Mouse (Mus musculus) kidney, embryonic 15.5 days (tissue): ENCODE results near the gene Tgfbr3. TPM values are rescaled to one million over a fixed set of nuclear protein-coding genes. Genes with fewer than 3 reads are reported as not detected.
A peak's percentile ranks its signal among the peaks of the same experiment; 100 is the strongest.

Experiments
- ATAC-seq: fragments of 200-750 bp; cut with Nextera tagmentation; replicated peaks from 2 replicates; pipeline ENCODE4 v1.8.0; 2017; ENCODE audit warnings: moderate TSS enrichment; ENCODE audit not compliant: low FRiP score
- H3K27ac ChIP-seq: fragments of 300-500 bp; sonication (generic); 2 replicates; pipeline ENCODE4 v1.5.1; 2015; ENCODE audit warnings: mild to moderate bottlenecking, inconsistent platforms
- H3K27me3 ChIP-seq: fragments of 300-500 bp; sonication (generic); 2 replicates; pipeline ENCODE4 v1.6.1; 2015; ENCODE audit warnings: inconsistent platforms
- H3K36me3 ChIP-seq: fragments of 300-500 bp; sonication (generic); 2 replicates; pipeline ENCODE4 v1.6.1; 2015; ENCODE audit warnings: inconsistent platforms
- H3K4me1 ChIP-seq: fragments of 300-500 bp; sonication (generic); 2 replicates; pipeline ENCODE4 v1.6.1; 2015; ENCODE audit warnings: inconsistent platforms
- H3K4me2 ChIP-seq: fragments of 300-500 bp; sonication (generic); 2 replicates; pipeline ENCODE4 v1.6.1; 2015; ENCODE audit warnings: moderate library complexity, mild to moderate bottlenecking, inconsistent platforms
- H3K4me3 ChIP-seq: fragments of 300-500 bp; sonication (generic); replicated peaks from 2 replicates; pipeline ENCODE4 v1.5.1; 2015; ENCODE audit warnings: mild to moderate bottlenecking, inconsistent platforms
- H3K9ac ChIP-seq: fragments of 300-500 bp; sonication (generic); 2 replicates; pipeline ENCODE4 v1.6.1; 2015; ENCODE audit warnings: mild to moderate bottlenecking, inconsistent platforms
- H3K9me3 ChIP-seq: fragments of 300-500 bp; sonication (generic); replicated peaks from 2 replicates; pipeline ENCODE4 v1.6.1; 2016; ENCODE audit warnings: inconsistent platforms
- WGBS: fragments of 180-500 bp; shearing (Covaris S2); methylation state at CpG from one replicate; pipeline ENCODE4 v1.1.7; 2015; ENCODE audit warnings: mixed read lengths; 5-methylcytosine and 5-hydroxymethylcytosine counted together
- polyA plus RNA-seq: library from polyadenylated mRNA; unstranded; fragments of >200 nt; fragmentation: Nextera tagmentation; extraction: Ambion mirVana; gene quantifications from 2 replicates; pipeline ENCODE4 v1.2.1, GENCODE M21; 2015

Gene Tgfbr3
- polyA plus RNA-seq, 1 experiment from 2014 or later = 19.8 TPM

- H3K9ac ChIP-seq = no peak overlapping the region
- H3K27ac ChIP-seq = no peak overlapping the region
- H3K4me3 ChIP-seq = no peak overlapping the region
- no peaks in the 10 kb centered on the region for H3K9me3 ChIP-seq
- H3K4me1 ChIP-seq = peaks cover 13% of the 10 kb centered on the region
- WGBS = 76% methylated on average over 2 of the region's 2 CpGs
- H3K27me3 ChIP-seq = no peaks in the 10 kb centered on the region
- no peak for ATAC-seq
- H3K4me2 ChIP-seq = no peak overlapping the region
- H3K36me3 ChIP-seq = no peaks in the 10 kb centered on the region
Observed at GRCm38 (mm10) chr5:107177248-107177647, 112.2 kb downstream of the Tgfbr3 start.

- no peak for ATAC-seq
- Histone ChIP-seq H3K4me2 (no peak overlapping the region), H3K4me3 (no peak overlapping the region), H3K9me3 (no peaks in the 10 kb centered on the region), H3K27ac (no peak overlapping the region), H3K36me3 (no peaks in the 10 kb centered on the region), H3K9ac (no peak overlapping the region), H3K4me1 (peaks cover 13% of the 10 kb centered on the region), H3K27me3 (no peaks in the 10 kb centered on the region)
- 47% methylated on average over 4 of the region's 4 CpGs for WGBS
Observed at GRCm38 (mm10) chr5:107176796-107177195, 112.6 kb downstream of the Tgfbr3 start.

GRCm38 (mm10) chr5:107176196-107176595 is 113.2 kb downstream of the Tgfbr3 start:
- Histone ChIP-seq H3K4me2 (no peak overlapping the region), H3K36me3 (no peaks in the 10 kb centered on the region), H3K9me3 (no peaks in the 10 kb centered on the region), H3K4me1 (peaks cover 13% of the 10 kb centered on the region), H3K27me3 (no peaks in the 10 kb centered on the region), H3K4me3 (no peak overlapping the region), H3K9ac (no peak overlapping the region), H3K27ac (no peak overlapping the region)
- ATAC-seq = no peak
- WGBS = 83% methylated on average over 4 of the region's 4 CpGs

GRCm38 (mm10) chr5:107174188-107174587 is 115.2 kb downstream of the Tgfbr3 start:
- Histone ChIP-seq H3K27me3 (no peaks in the 10 kb centered on the region), H3K4me1 (peaks cover 13% of the 10 kb centered on the region), H3K4me3 (no peak overlapping the region), H3K36me3 (no peaks in the 10 kb centered on the region), H3K9me3 (no peaks in the 10 kb centered on the region), H3K9ac (no peak overlapping the region), H3K27ac (no peak overlapping the region), H3K4me2 (no peak overlapping the region)
- no peak for ATAC-seq

- no peak for ATAC-seq
- Histone ChIP-seq H3K27me3 (no peaks in the 10 kb centered on the region), H3K9ac (no peak overlapping the region), H3K9me3 (no peaks in the 10 kb centered on the region), H3K27ac (no peak overlapping the region), H3K36me3 (no peaks in the 10 kb centered on the region), H3K4me1 (peaks cover 16% of the 10 kb centered on the region), H3K4me2 (no peak overlapping the region), H3K4me3 (no peak overlapping the region)
- WGBS = 76% methylated on average over 2 of the region's 2 CpGs
Observed at GRCm38 (mm10) chr5:107173483-107173882, 115.9 kb downstream of the Tgfbr3 start.

GRCm38 (mm10) chr5:107171861-107172260 is 117.6 kb downstream of the Tgfbr3 start:
- no peaks in the 10 kb centered on the region for H3K36me3 ChIP-seq
- no peak overlapping the region for H3K9ac ChIP-seq
- H3K27ac ChIP-seq = no peak overlapping the region
- no peak overlapping the region for H3K4me2 ChIP-seq
- peaks cover 21% of the 10 kb centered on the region for H3K4me1 ChIP-seq
- no peak for ATAC-seq
- H3K9me3 ChIP-seq = no peaks in the 10 kb centered on the region
- no peaks in the 10 kb centered on the region for H3K27me3 ChIP-seq
- WGBS = 78% methylated on average over 7 of the region's 7 CpGs
- H3K4me3 ChIP-seq = no peak overlapping the region

GRCm38 (mm10) chr5:107169796-107170195 is 119.6 kb downstream of the Tgfbr3 start:
- H3K27ac ChIP-seq = no peak overlapping the region
- 87% methylated on average over 5 of the region's 5 CpGs for WGBS
- no peaks in the 10 kb centered on the region for H3K36me3 ChIP-seq
- no peak for ATAC-seq
- no peaks in the 10 kb centered on the region for H3K27me3 ChIP-seq
- H3K9me3 ChIP-seq = no peaks in the 10 kb centered on the region
- no peak overlapping the region for H3K4me3 ChIP-seq
- H3K4me1 ChIP-seq = peaks cover 32% of the 10 kb centered on the region
- no peak overlapping the region for H3K9ac ChIP-seq
- H3K4me2 ChIP-seq = no peak overlapping the region

- Histone ChIP-seq H3K27ac (peak overlapping the region; percentile 84), H3K9me3 (no peaks in the 10 kb centered on the region), H3K4me2 (peak overlapping the region; percentile 47), H3K9ac (no peak overlapping the region), H3K36me3 (no peaks in the 10 kb centered on the region), H3K4me1 (peaks cover 36% of the 10 kb centered on the region), H3K27me3 (no peaks in the 10 kb centered on the region), H3K4me3 (no peak overlapping the region)
- peak; percentile 88 for ATAC-seq
- WGBS = 34% methylated on average over 8 of the region's 8 CpGs
Observed at GRCm38 (mm10) chr5:107167872-107168300, 121.5 kb downstream of the Tgfbr3 start.

GRCm38 (mm10) chr5:107167373-107167772 is 122.1 kb downstream of the Tgfbr3 start:
- H3K4me3 ChIP-seq = peak overlapping the region; percentile 8; the same call in 1 of the 2 replicates
- H3K9me3 ChIP-seq = no peaks in the 10 kb centered on the region
- 28% methylated on average over 12 of the region's 12 CpGs for WGBS
- H3K9ac ChIP-seq = no peak overlapping the region
- peak overlapping the region; percentile 84 for H3K27ac ChIP-seq
- peak overlapping the region; percentile 47 for H3K4me2 ChIP-seq
- H3K36me3 ChIP-seq = no peaks in the 10 kb centered on the region
- ATAC-seq = peak; percentile 64
- no peaks in the 10 kb centered on the region for H3K27me3 ChIP-seq
- peaks cover 36% of the 10 kb centered on the region for H3K4me1 ChIP-seq

GRCm38 (mm10) chr5:107166659-107167370 is 122.6 kb downstream of the Tgfbr3 start:
- H3K4me1 ChIP-seq = peaks cover 36% of the 10 kb centered on the region
- peak overlapping the region; percentile 47 for H3K4me2 ChIP-seq
- H3K4me3 ChIP-seq = no peak overlapping the region
- ATAC-seq = no peak
- 46% methylated on average over 11 of the region's 11 CpGs for WGBS
- H3K9ac ChIP-seq = no peak overlapping the region
- no peaks in the 10 kb centered on the region for H3K27me3 ChIP-seq
- H3K27ac ChIP-seq = peak overlapping the region; percentile 84
- H3K36me3 ChIP-seq = no peaks in the 10 kb centered on the region
- no peaks in the 10 kb centered on the region for H3K9me3 ChIP-seq

- no peak overlapping the region for H3K4me2 ChIP-seq
- no peaks in the 10 kb centered on the region for H3K27me3 ChIP-seq
- ATAC-seq = no peak
- 72% methylated on average over 7 of the region's 7 CpGs for WGBS
- no peak overlapping the region for H3K27ac ChIP-seq
- H3K36me3 ChIP-seq = no peaks in the 10 kb centered on the region
- no peak overlapping the region for H3K4me3 ChIP-seq
- H3K9ac ChIP-seq = no peak overlapping the region
- no peaks in the 10 kb centered on the region for H3K9me3 ChIP-seq
- H3K4me1 ChIP-seq = peaks cover 39% of the 10 kb centered on the region
Observed at GRCm38 (mm10) chr5:107165734-107166133, 123.7 kb downstream of the Tgfbr3 start.

GRCm38 (mm10) chr5:107165271-107165670 is 124.2 kb downstream of the Tgfbr3 start:
- Histone ChIP-seq H3K9ac (no peak overlapping the region), H3K4me2 (no peak overlapping the region), H3K36me3 (no peaks in the 10 kb centered on the region), H3K9me3 (no peaks in the 10 kb centered on the region), H3K4me1 (peaks cover 44% of the 10 kb centered on the region), H3K27me3 (no peaks in the 10 kb centered on the region), H3K4me3 (no peak overlapping the region), H3K27ac (no peak overlapping the region)
- no peak for ATAC-seq
- 77% methylated on average over 5 of the region's 5 CpGs for WGBS

GRCm38 (mm10) chr5:107164856-107165255 is 124.6 kb downstream of the Tgfbr3 start:
- no peak overlapping the region for H3K9ac ChIP-seq
- no peak overlapping the region for H3K27ac ChIP-seq
- H3K4me3 ChIP-seq = no peak overlapping the region
- no peaks in the 10 kb centered on the region for H3K36me3 ChIP-seq
- H3K27me3 ChIP-seq = no peaks in the 10 kb centered on the region
- ATAC-seq = no peak
- peaks cover 47% of the 10 kb centered on the region for H3K4me1 ChIP-seq
- 82% methylated on average over 4 of the region's 4 CpGs for WGBS
- H3K4me2 ChIP-seq = no peak overlapping the region
- no peaks in the 10 kb centered on the region for H3K9me3 ChIP-seq
